Comparison of ENCODE assay signal across 16 mouse cellular contexts in genomic region chr8:70894771-70895545, GRCm38 (mm10). TPM values are rescaled to one million over a fixed set of nuclear protein-coding genes. Genes with fewer than 3 reads are reported as not detected.
DNase-seq lines count a peak whose midpoint lies in the region; ATAC-seq and TF ChIP-seq lines count a peak whose summit lies in the region.
"Had no signal": no experiment of that assay in that cellular context is flagged by ENCODE, and none has a peak within 500 bp of the region (broad histone marks: within the 10 kb centered on the region; RNA-seq: fewer than 3 reads in every experiment).

No protein-coding gene starts in this region.

- H3K27ac ChIP-seq in intestine, postnatal 0 days (ENCODE audit: low read depth, low read length): peak overlapping the region; percentile 15; the same call in 1 of the 2 replicates
- H3K27ac ChIP-seq in intestine, embryonic 15.5 days: no peak overlapping the region
- H3K27ac ChIP-seq in midbrain, embryonic 12.5 days (replicated peaks): no peak overlapping the region
- H3K27ac ChIP-seq in midbrain, postnatal 0 days (ENCODE audit: low read depth, low read length): no peak overlapping the region
- H3K27ac ChIP-seq in embryonic facial prominence, embryonic 10.5 days (replicated peaks): no peak overlapping the region
- no peak overlapping the region for H3K27ac ChIP-seq in hindbrain, embryonic 16.5 days (ENCODE audit: low read depth, low read length)
- H3K27ac ChIP-seq: limb, embryonic 12.5 days had no signal

- H3K27me3 ChIP-seq in intestine, postnatal 0 days (replicated peaks; ENCODE audit: control insufficient read depth, insufficient read depth, low read length): peaks cover 24% of the 10 kb centered on the region
- H3K27me3 ChIP-seq in intestine, embryonic 15.5 days (replicated peaks): peaks cover 35% of the 10 kb centered on the region
- peaks cover 53% of the 10 kb centered on the region for H3K27me3 ChIP-seq in midbrain, embryonic 12.5 days
- H3K27me3 ChIP-seq in midbrain, postnatal 0 days (ENCODE audit: insufficient read depth, low read length): peaks cover 20% of the 10 kb centered on the region
- peaks cover 52% of the 10 kb centered on the region for H3K27me3 ChIP-seq in embryonic facial prominence, embryonic 10.5 days (replicated peaks; ENCODE audit: low read depth, poor library complexity, severe bottlenecking)
- peaks cover 44% of the 10 kb centered on the region for H3K27me3 ChIP-seq in hindbrain, embryonic 16.5 days (replicated peaks; ENCODE audit: control insufficient read depth, insufficient read depth, low read length)

- no peak for ATAC-seq in intestine, postnatal 0 days
- ATAC-seq in intestine, embryonic 15.5 days: no peak
- no peak for ATAC-seq in midbrain, embryonic 12.5 days (ENCODE audit: low FRiP score, low read depth)
- no peak for ATAC-seq in midbrain, postnatal 0 days (ENCODE audit: low FRiP score)
- no peak for ATAC-seq in hindbrain, embryonic 16.5 days
- ATAC-seq: forebrain, embryonic 14.5 days had no signal

- H3K9ac ChIP-seq in intestine, postnatal 0 days (ENCODE audit: low read depth, low read length): no peak overlapping the region
- no peak overlapping the region for H3K9ac ChIP-seq in intestine, embryonic 15.5 days
- 0 out of 2 replicates have a peak overlapping the region, but pooled peaks have one; percentile 6 for H3K9ac ChIP-seq in midbrain, embryonic 12.5 days (replicated peaks)
- no peak overlapping the region for H3K9ac ChIP-seq in midbrain, postnatal 0 days (replicated peaks; ENCODE audit: low read length, poor library complexity, severe bottlenecking)
- no peak overlapping the region for H3K9ac ChIP-seq in hindbrain, embryonic 16.5 days (ENCODE audit: low read depth, low read length)
- H3K9ac ChIP-seq: limb, embryonic 12.5 days had no signal

- DNase-seq in midbrain, postnatal 0 days (ENCODE audit: low spot score): no peak
- no peak for DNase-seq in embryonic facial prominence, embryonic 10.5 days (ENCODE audit: low spot score)
- DNase-seq in natural killer cell, adult 2 months (ENCODE audit: low spot score in 2 of 2): no peak
- DNase-seq: gastrocnemius, postnatal 14 days; kidney, adult 8-10 months; kidney, postnatal 25 days; layer of hippocampus, adult 9-11 months; lung, adult 18-20 months; lung, postnatal 14 days had no signal

- 91% methylated on average over 8 of the region's 8 CpGs for WGBS in intestine, postnatal 0 days
- 91% methylated on average over 8 of the region's 8 CpGs for WGBS in intestine, embryonic 15.5 days
- WGBS in midbrain, embryonic 12.5 days: 84% methylated on average over 8 of the region's 8 CpGs
- 83% methylated on average over 8 of the region's 8 CpGs for WGBS in midbrain, postnatal 0 days
- WGBS in embryonic facial prominence, embryonic 10.5 days: 90% methylated on average over 8 of the region's 8 CpGs
- WGBS in hindbrain, embryonic 16.5 days: 96% methylated on average over 8 of the region's 8 CpGs

- no peaks in the 10 kb centered on the region for H3K9me3 ChIP-seq in intestine, postnatal 0 days (ENCODE audit: control insufficient read depth)
- no peaks in the 10 kb centered on the region for H3K9me3 ChIP-seq in intestine, embryonic 15.5 days
- no peaks in the 10 kb centered on the region for H3K9me3 ChIP-seq in midbrain, embryonic 12.5 days
- H3K9me3 ChIP-seq in midbrain, postnatal 0 days (ENCODE audit: low read length): no peaks in the 10 kb centered on the region
- H3K9me3 ChIP-seq in embryonic facial prominence, embryonic 10.5 days: no peaks in the 10 kb centered on the region
- peaks cover 2% of the 10 kb centered on the region; the same call in 1 of the 2 replicates for H3K9me3 ChIP-seq in hindbrain, embryonic 16.5 days (ENCODE audit: control insufficient read depth, low read length)
- H3K9me3 ChIP-seq: limb, embryonic 12.5 days had no signal

- H3K4me3 ChIP-seq in intestine, postnatal 0 days (ENCODE audit: low read depth, low read length): no peak overlapping the region
- no peak overlapping the region for H3K4me3 ChIP-seq in intestine, embryonic 15.5 days (replicated peaks)
- H3K4me3 ChIP-seq in midbrain, embryonic 12.5 days: no peak overlapping the region
- no peak overlapping the region for H3K4me3 ChIP-seq in midbrain, postnatal 0 days (ENCODE audit: low read depth, low read length)
- H3K4me3 ChIP-seq in embryonic facial prominence, embryonic 10.5 days: 0 out of 2 replicates have a peak overlapping the region, but pooled peaks have one; percentile 88
- H3K4me3 ChIP-seq in hindbrain, embryonic 16.5 days (ENCODE audit: low read length): no peak overlapping the region

- no peak for TF ChIP-seq CTCF in intestine, postnatal 0 days (IDR thresholded peaks at IDR 0.05; ENCODE audit: low read depth)
- no peak for TF ChIP-seq CTCF in midbrain, postnatal 0 days (IDR thresholded peaks at IDR 0.05)

- peaks cover 22% of the 10 kb centered on the region for H3K36me3 ChIP-seq in intestine, postnatal 0 days (ENCODE audit: control insufficient read depth, insufficient read depth)
- H3K36me3 ChIP-seq in intestine, embryonic 15.5 days: peaks cover 23% of the 10 kb centered on the region
- H3K36me3 ChIP-seq in midbrain, embryonic 12.5 days: peaks cover 27% of the 10 kb centered on the region
- H3K36me3 ChIP-seq in midbrain, postnatal 0 days (ENCODE audit: insufficient read depth, low read length): peaks cover 21% of the 10 kb centered on the region
- H3K36me3 ChIP-seq in embryonic facial prominence, embryonic 10.5 days (replicated peaks): peaks cover 34% of the 10 kb centered on the region
- H3K36me3 ChIP-seq in hindbrain, embryonic 16.5 days (ENCODE audit: control insufficient read depth, insufficient read depth, low read length): peaks cover 25% of the 10 kb centered on the region

- no peak overlapping the region for H3K4me2 ChIP-seq in intestine, postnatal 0 days (replicated peaks; ENCODE audit: low read depth)
- H3K4me2 ChIP-seq in intestine, embryonic 15.5 days (replicated peaks): no peak overlapping the region
- H3K4me2 ChIP-seq in midbrain, embryonic 12.5 days (replicated peaks): no peak overlapping the region
- no peak overlapping the region for H3K4me2 ChIP-seq in midbrain, postnatal 0 days (ENCODE audit: low read depth, low read length, poor library complexity, severe bottlenecking)
- no peak overlapping the region for H3K4me2 ChIP-seq in hindbrain, embryonic 16.5 days (ENCODE audit: low read length)

- H3K4me1 ChIP-seq in intestine, postnatal 0 days (replicated peaks; ENCODE audit: control insufficient read depth, insufficient read depth, low read length): 0 out of 2 replicates have a peak, but pooled peaks cover 3% of the 10 kb centered on the region
- peaks cover 27% of the 10 kb centered on the region for H3K4me1 ChIP-seq in intestine, embryonic 15.5 days (replicated peaks)
- peaks cover 26% of the 10 kb centered on the region for H3K4me1 ChIP-seq in midbrain, embryonic 12.5 days
- 0 out of 2 replicates have a peak, but pooled peaks cover 2% of the 10 kb centered on the region for H3K4me1 ChIP-seq in midbrain, postnatal 0 days (ENCODE audit: insufficient read depth, low read length)
- H3K4me1 ChIP-seq in embryonic facial prominence, embryonic 10.5 days: peaks cover 51% of the 10 kb centered on the region
- peaks cover 18% of the 10 kb centered on the region for H3K4me1 ChIP-seq in hindbrain, embryonic 16.5 days (ENCODE audit: control insufficient read depth, insufficient read depth, low read depth, low read length)

RNA-seq across cellular contexts. Expression of gene Rpl18a, which starts 2.3 kb away (rescaled TPM):
- 2,933 and 2,947 TPM in 2 replicates for polyA plus RNA-seq in intestine, postnatal 0 days (2015; fragmentation: Nextera tagmentation; extraction: Ambion mirVana)
- 4,170 and 4,400 TPM in 2 replicates for polyA plus RNA-seq in intestine, embryonic 15.5 days (2015; fragmentation: Nextera tagmentation; extraction: Ambion mirVana)
- 2,550 and 2,750 TPM in 2 replicates for polyA plus RNA-seq in midbrain, embryonic 12.5 days (2016; fragmentation: Nextera tagmentation; extraction: Ambion mirVana)
- total RNA-seq in midbrain, postnatal 0 days (2014; rRNA removed): 1,447 and 1,819 TPM in 2 replicates
- 2,274 and 2,285 TPM in 2 replicates for polyA plus RNA-seq in midbrain, postnatal 0 days (2015; fragmentation: Nextera tagmentation; extraction: Ambion mirVana)
- polyA plus RNA-seq in embryonic facial prominence, embryonic 10.5 days (2016; fragmentation: Nextera tagmentation; extraction: Ambion mirVana): 3,888 and 3,901 TPM in 2 replicates
- 1,821 and 2,018 TPM in 2 replicates for polyA plus RNA-seq in hindbrain, embryonic 16.5 days (2015; fragmentation: Nextera tagmentation; extraction: Ambion mirVana)

RNA-seq across cellular contexts. Expression of gene Slc5a5, which starts 2.4 kb away (rescaled TPM):
- 0.20 and 0.52 TPM in 2 replicates for polyA plus RNA-seq in intestine, postnatal 0 days (2015; fragmentation: Nextera tagmentation; extraction: Ambion mirVana)
- polyA plus RNA-seq in intestine, embryonic 15.5 days (2015; fragmentation: Nextera tagmentation; extraction: Ambion mirVana): 0.34 and 0.40 TPM in 2 replicates
- 0.55 and 0.69 TPM in 2 replicates for polyA plus RNA-seq in midbrain, embryonic 12.5 days (2016; fragmentation: Nextera tagmentation; extraction: Ambion mirVana)
- 1.2 and 2.1 TPM in 2 replicates for total RNA-seq in midbrain, postnatal 0 days (2014; rRNA removed)
- polyA plus RNA-seq in midbrain, postnatal 0 days (2015; fragmentation: Nextera tagmentation; extraction: Ambion mirVana): 3.7 and 4.1 TPM in 2 replicates
- 0.30 and 0.40 TPM in 2 replicates for polyA plus RNA-seq in embryonic facial prominence, embryonic 10.5 days (2016; fragmentation: Nextera tagmentation; extraction: Ambion mirVana)
- polyA plus RNA-seq in hindbrain, embryonic 16.5 days (2015; fragmentation: Nextera tagmentation; extraction: Ambion mirVana): 2.4 and 3.1 TPM in 2 replicates
- total RNA-seq: megakaryocyte-erythroid progenitor cell, adult 5-6 weeks had no signal

RNA-seq across cellular contexts. Expression of gene Map1s, which starts 10.8 kb away (rescaled TPM):
- polyA plus RNA-seq in intestine, postnatal 0 days (2015; fragmentation: Nextera tagmentation; extraction: Ambion mirVana): 13.8 and 14.7 TPM in 2 replicates
- 36.7 and 38.6 TPM in 2 replicates for polyA plus RNA-seq in intestine, embryonic 15.5 days (2015; fragmentation: Nextera tagmentation; extraction: Ambion mirVana)
- 58.4 and 61.0 TPM in 2 replicates for polyA plus RNA-seq in midbrain, embryonic 12.5 days (2016; fragmentation: Nextera tagmentation; extraction: Ambion mirVana)
- total RNA-seq in midbrain, postnatal 0 days (2014; rRNA removed): 87.7 and 93.7 TPM in 2 replicates
- 59.1 and 59.8 TPM in 2 replicates for polyA plus RNA-seq in midbrain, postnatal 0 days (2015; fragmentation: Nextera tagmentation; extraction: Ambion mirVana)
- 67.8 and 72.3 TPM in 2 replicates for polyA plus RNA-seq in embryonic facial prominence, embryonic 10.5 days (2016; fragmentation: Nextera tagmentation; extraction: Ambion mirVana)
- polyA plus RNA-seq in hindbrain, embryonic 16.5 days (2015; fragmentation: Nextera tagmentation; extraction: Ambion mirVana): 57.8 and 71.4 TPM in 2 replicates

RNA-seq across cellular contexts. Expression of gene Ccdc124, which starts 21.2 kb away (rescaled TPM):
- 61.7 and 64.3 TPM in 2 replicates for polyA plus RNA-seq in intestine, postnatal 0 days (2015; fragmentation: Nextera tagmentation; extraction: Ambion mirVana)
- 89.4 and 90.7 TPM in 2 replicates for polyA plus RNA-seq in intestine, embryonic 15.5 days (2015; fragmentation: Nextera tagmentation; extraction: Ambion mirVana)
- 145 and 152 TPM in 2 replicates for polyA plus RNA-seq in midbrain, embryonic 12.5 days (2016; fragmentation: Nextera tagmentation; extraction: Ambion mirVana)
- total RNA-seq in midbrain, postnatal 0 days (2014; rRNA removed): 44.3 and 48.6 TPM in 2 replicates
- 159 and 163 TPM in 2 replicates for polyA plus RNA-seq in midbrain, postnatal 0 days (2015; fragmentation: Nextera tagmentation; extraction: Ambion mirVana)
- polyA plus RNA-seq in embryonic facial prominence, embryonic 10.5 days (2016; fragmentation: Nextera tagmentation; extraction: Ambion mirVana): 173 and 179 TPM in 2 replicates
- 168 and 190 TPM in 2 replicates for polyA plus RNA-seq in hindbrain, embryonic 16.5 days (2015; fragmentation: Nextera tagmentation; extraction: Ambion mirVana)

RNA-seq across cellular contexts. Expression of gene Kcnn1, which starts 31.9 kb away (rescaled TPM):
- 0.17 and 0.30 TPM in 2 replicates for polyA plus RNA-seq in intestine, postnatal 0 days (2015; fragmentation: Nextera tagmentation; extraction: Ambion mirVana)
- 2.0 TPM in 2 replicates for polyA plus RNA-seq in intestine, embryonic 15.5 days (2015; fragmentation: Nextera tagmentation; extraction: Ambion mirVana)
- polyA plus RNA-seq in midbrain, embryonic 12.5 days (2016; fragmentation: Nextera tagmentation; extraction: Ambion mirVana): 27.4 TPM in 2 replicates
- 32.5 and 32.8 TPM in 2 replicates for total RNA-seq in midbrain, postnatal 0 days (2014; rRNA removed)
- polyA plus RNA-seq in midbrain, postnatal 0 days (2015; fragmentation: Nextera tagmentation; extraction: Ambion mirVana): 10.0 and 10.3 TPM in 2 replicates
- 4.7 and 5.1 TPM in 2 replicates for polyA plus RNA-seq in embryonic facial prominence, embryonic 10.5 days (2016; fragmentation: Nextera tagmentation; extraction: Ambion mirVana)
- 16.3 and 18.5 TPM in 2 replicates for polyA plus RNA-seq in hindbrain, embryonic 16.5 days (2015; fragmentation: Nextera tagmentation; extraction: Ambion mirVana)
- total RNA-seq: megakaryocyte-erythroid progenitor cell, adult 5-6 weeks had no signal
